Mouse (Mus musculus): ENCODE results near the gene Gpx3. TPM values are rescaled to one million over a fixed set of nuclear protein-coding genes. Genes with fewer than 3 reads are reported as not detected.
"Not testable (repeated sequence)": the region's sequence is repeated elsewhere in the genome, so short reads cannot be mapped to it uniquely, and the experiment has no call there.

Gpx3 gene
- polyA plus RNA-seq, 1 experiment from 2014 or later: 26.5 TPM

DNA sequence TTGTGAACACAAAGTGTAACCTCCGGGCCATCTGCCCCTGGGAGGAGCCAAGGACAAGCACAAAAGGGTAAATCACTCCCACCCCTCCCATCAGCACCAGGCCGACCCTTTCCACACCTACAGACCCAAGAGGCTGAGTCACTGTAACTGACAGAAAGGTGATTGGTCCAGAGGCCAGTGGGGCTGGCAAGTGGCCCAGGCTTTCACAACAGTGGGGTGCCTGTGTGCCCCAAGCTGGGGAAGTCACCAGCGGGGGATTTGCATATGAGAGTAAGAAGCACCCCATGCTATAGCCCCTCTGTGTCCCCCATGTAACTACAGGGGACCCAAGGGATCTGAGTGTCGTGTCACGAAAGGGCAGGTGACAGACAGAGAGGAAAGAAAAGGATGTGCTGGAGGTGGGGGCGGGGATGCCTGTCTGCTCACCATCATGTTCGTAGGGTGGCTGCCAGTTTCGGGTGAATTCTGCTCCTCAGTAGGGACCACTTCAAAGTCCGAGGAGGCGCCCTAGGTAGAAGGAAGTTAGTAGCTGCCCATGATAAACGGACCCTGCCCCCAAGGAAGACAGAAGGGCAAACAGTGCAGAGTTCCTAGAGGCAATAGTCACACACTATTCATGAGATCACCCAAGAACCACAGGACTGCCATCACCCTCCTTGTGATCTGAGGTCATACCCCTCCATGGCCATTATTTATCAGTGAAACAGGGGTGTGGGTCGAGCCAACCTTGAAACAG, 34.0 kb downstream of the Gpx3 start:
- Histone ChIP-seq H3K4me3 (no peak overlapping the region), H3K27me3 (replicated peaks) (no peaks in the 10 kb centered on the region), H3K36me3 (replicated peaks) (no peaks in the 10 kb centered on the region; the same call in 1 of the 2 replicates), H3K9me3 (no peaks in the 10 kb centered on the region), H3K9ac (no peak overlapping the region), H3K4me1 (peaks cover 4% of the 10 kb centered on the region; the same call in 1 of the 2 replicates), H3K4me2 (no peak overlapping the region), H3K27ac (no peak overlapping the region)
- WGBS: 41% methylated on average over 12 of the region's 12 CpGs
- no peak for ATAC-seq (replicated peaks)

DNA sequence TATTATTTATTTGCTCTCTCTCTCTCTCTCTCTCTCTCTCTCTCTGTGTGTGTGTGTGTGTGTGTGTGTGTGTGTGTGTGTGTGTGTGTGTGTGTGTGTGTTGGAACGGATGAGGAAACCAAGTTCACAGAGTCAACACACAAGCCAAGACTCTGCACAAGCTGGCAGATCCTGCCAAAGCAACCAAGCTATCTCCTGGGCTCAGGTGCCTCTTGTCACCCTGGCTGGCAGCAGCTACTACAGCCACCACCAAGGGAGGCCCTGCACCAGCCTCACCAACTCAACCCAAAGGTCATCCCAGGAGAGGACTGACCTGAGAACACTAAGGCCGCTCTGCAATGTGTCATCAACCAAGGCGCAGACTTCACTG, 34.5 kb downstream of the Gpx3 start:
- Histone ChIP-seq H3K4me2 (no peak overlapping the region), H3K27me3 (replicated peaks) (no peaks in the 10 kb centered on the region), H3K9me3 (no peaks in the 10 kb centered on the region), H3K27ac (no peak overlapping the region), H3K9ac (no peak overlapping the region), H3K36me3 (replicated peaks) (no peaks in the 10 kb centered on the region; the same call in 1 of the 2 replicates), H3K4me3 (no peak overlapping the region), H3K4me1 (peaks cover 4% of the 10 kb centered on the region; the same call in 1 of the 2 replicates)
- no peak for ATAC-seq (replicated peaks)
- WGBS: 93% methylated on average over 3 of the region's 3 CpGs

DNA sequence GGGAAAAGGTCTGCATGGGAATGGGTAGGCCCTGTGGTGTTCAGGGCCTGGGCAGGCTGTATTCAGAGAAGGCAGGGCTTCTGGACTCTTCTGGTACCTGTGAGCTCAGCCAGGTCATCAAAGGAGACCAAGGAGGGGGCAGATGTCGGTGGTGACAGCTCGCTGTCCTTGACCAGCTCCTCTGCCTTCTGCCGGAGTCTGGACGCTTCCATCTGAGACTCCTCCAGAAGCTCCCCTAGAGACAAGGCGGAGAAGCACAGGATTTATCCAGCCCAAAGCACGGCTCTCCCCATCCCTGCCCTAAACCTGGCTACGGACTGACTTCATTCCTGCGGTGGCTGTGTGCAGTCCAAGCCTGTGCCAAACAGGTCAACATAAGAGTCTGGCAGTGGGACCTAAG, 37.2 kb downstream of the Gpx3 start:
- Histone ChIP-seq H3K36me3 (replicated peaks) (no peaks in the 10 kb centered on the region), H3K9me3 (no peaks in the 10 kb centered on the region), H3K4me3 (no peak overlapping the region), H3K27me3 (replicated peaks) (no peaks in the 10 kb centered on the region), H3K27ac (no peak overlapping the region), H3K4me2 (no peak overlapping the region), H3K4me1 (peaks cover 4% of the 10 kb centered on the region; the same call in 1 of the 2 replicates), H3K9ac (no peak overlapping the region)
- ATAC-seq (replicated peaks): no peak
- WGBS: 80% methylated on average over 8 of the region's 8 CpGs

DNA sequence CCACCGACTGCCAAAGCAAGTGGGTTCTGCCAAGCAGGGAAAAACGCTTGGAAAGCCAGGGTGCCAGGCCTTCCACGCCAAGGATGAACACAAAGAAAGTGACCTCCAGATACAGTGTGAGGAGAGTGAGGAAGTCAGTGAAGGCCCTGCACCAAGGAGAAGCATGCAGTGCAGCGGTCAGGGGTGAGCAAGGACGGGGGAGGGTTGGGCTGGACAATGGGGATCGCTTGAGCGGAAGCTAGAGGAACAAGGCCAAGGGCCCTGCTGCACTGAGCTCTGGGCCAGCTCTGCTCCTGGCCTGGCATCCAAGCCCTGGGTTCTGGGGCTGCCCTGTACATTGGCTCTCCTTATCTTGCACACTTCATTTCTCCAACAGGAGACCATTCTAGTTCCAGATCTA, 37.8 kb downstream of the Gpx3 start:
- Histone ChIP-seq H3K4me3 (no peak overlapping the region), H3K36me3 (replicated peaks) (no peaks in the 10 kb centered on the region), H3K9ac (no peak overlapping the region), H3K4me2 (no peak overlapping the region), H3K27ac (no peak overlapping the region), H3K4me1 (peaks cover 4% of the 10 kb centered on the region; the same call in 1 of the 2 replicates), H3K9me3 (no peaks in the 10 kb centered on the region), H3K27me3 (replicated peaks) (no peaks in the 10 kb centered on the region)
- 75% methylated on average over 7 of the region's 7 CpGs for WGBS
- ATAC-seq (replicated peaks): no peak

DNA sequence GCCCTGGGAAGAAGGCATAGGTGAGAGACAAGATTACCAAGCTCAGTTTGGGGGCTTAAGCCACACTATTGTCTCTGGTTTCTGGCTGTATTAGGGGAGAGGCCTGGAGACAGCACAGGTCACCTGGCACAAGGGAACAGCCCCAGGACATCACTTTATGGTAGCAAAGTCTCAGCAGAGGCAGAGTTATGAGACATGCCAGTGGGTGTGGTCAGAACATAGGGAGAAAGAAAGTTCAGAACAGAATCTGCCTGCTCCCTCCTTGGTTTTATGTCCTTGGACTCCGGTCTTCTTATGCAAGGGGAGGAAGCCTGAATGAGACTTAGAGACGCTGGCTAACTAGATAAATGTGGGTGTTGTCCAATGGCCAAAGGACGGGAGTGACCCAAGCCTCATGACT, 42.4 kb downstream of the Gpx3 start:
- WGBS: 91% methylated on average over 3 of the region's 3 CpGs
- H3K4me2 ChIP-seq: no peak overlapping the region

DNA sequence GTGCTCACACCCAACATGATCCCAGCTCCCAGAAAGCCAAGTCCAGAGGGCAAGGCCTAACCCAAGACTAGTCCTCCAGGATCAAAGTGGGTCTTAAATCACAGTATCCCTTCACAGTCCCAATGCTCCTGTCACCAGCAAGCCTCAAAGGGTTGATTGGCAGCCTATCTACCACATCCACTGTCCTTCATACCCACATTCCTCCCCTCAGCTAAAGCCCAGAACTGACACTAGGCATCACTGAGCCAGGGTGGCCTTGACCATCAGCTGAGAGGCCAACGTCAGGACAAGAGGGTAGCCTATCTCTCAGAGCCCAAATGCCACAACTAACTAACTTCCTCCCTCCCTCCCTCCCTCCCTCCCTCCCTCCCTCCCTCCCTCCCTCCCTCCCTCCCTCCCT, 47.5 kb downstream of the Gpx3 start:
- peaks cover 9% of the 10 kb centered on the region for H3K4me1 ChIP-seq
- H3K36me3 ChIP-seq (replicated peaks): no peaks in the 10 kb centered on the region
- no peak overlapping the region for H3K27ac ChIP-seq
- no peak for ATAC-seq (replicated peaks)
- H3K4me3 ChIP-seq: no peak overlapping the region
- no peaks in the 10 kb centered on the region for H3K27me3 ChIP-seq (replicated peaks)
- no peak overlapping the region for H3K4me2 ChIP-seq
- no peaks in the 10 kb centered on the region for H3K9me3 ChIP-seq
- WGBS: 87% methylated on average over 1 of the region's 1 CpGs
- H3K9ac ChIP-seq: no peak overlapping the region

More for the DNA sequence above, 42.4 kb downstream of the Gpx3 start:
- no peaks in the 10 kb centered on the region for H3K36me3 ChIP-seq (replicated peaks)
- no peak for ATAC-seq (replicated peaks)
- no peak overlapping the region for H3K9ac ChIP-seq
- H3K9me3 ChIP-seq: no peaks in the 10 kb centered on the region
- no peaks in the 10 kb centered on the region for H3K27me3 ChIP-seq (replicated peaks)
- no peak overlapping the region for H3K27ac ChIP-seq
- H3K4me1 ChIP-seq: no peaks in the 10 kb centered on the region
- H3K4me3 ChIP-seq: no peak overlapping the region

DNA sequence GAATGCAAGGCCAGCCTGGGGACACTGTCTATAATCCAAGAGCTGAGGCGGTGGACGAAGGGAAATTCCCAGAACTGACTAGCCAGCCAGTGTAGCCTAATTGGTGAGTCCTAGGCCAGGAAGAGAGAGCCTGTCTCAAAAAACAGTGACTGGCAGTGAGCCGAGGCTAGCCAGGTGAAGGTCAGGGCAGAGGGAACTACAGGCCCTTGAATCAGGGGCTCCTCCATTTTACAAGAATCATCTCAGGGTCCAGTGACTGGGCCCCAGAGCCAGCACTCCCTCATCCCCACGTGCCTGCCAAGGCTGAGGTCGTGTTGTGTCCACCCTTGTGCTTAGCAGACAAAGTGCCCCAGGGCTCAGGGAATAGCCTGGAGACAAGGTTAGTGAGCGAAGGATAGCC, 48.4 kb downstream of the Gpx3 start:
- Histone ChIP-seq H3K9me3 (no peaks in the 10 kb centered on the region), H3K9ac (no peak overlapping the region), H3K27me3 (replicated peaks) (no peaks in the 10 kb centered on the region), H3K36me3 (replicated peaks) (no peaks in the 10 kb centered on the region), H3K4me3 (no peak overlapping the region), H3K27ac (no peak overlapping the region), H3K4me2 (no peak overlapping the region), H3K4me1 (peaks cover 14% of the 10 kb centered on the region)
- no peak for ATAC-seq (replicated peaks)
- 81% methylated on average over 6 of the region's 6 CpGs for WGBS

DNA sequence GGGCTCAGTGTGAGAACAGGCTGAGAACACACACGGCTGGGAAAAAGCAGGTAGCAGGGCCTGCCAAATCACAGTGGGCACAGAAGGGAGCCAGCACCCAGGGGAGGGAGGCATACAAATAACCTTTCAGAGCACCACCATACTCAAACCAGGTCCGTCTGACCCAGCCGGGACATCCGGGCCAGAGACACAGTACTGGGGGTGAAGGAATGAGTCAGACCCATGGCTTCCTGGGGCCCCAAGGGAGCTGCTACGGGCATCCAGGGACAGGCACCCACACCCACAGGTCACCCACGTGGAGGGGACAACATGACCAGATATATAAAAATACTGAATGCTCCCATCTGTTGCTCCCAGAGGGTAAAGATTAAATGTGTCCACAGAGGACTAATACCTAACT, 50.4 kb downstream of the Gpx3 start:
- Histone ChIP-seq H3K27ac (no peak overlapping the region), H3K4me1 (peaks cover 14% of the 10 kb centered on the region), H3K9me3 (no peaks in the 10 kb centered on the region), H3K4me3 (no peak overlapping the region), H3K36me3 (replicated peaks) (no peaks in the 10 kb centered on the region), H3K27me3 (replicated peaks) (no peaks in the 10 kb centered on the region), H3K4me2 (no peak overlapping the region), H3K9ac (no peak overlapping the region)
- no peak for ATAC-seq (replicated peaks)
- 78% methylated on average over 6 of the region's 6 CpGs for WGBS

DNA sequence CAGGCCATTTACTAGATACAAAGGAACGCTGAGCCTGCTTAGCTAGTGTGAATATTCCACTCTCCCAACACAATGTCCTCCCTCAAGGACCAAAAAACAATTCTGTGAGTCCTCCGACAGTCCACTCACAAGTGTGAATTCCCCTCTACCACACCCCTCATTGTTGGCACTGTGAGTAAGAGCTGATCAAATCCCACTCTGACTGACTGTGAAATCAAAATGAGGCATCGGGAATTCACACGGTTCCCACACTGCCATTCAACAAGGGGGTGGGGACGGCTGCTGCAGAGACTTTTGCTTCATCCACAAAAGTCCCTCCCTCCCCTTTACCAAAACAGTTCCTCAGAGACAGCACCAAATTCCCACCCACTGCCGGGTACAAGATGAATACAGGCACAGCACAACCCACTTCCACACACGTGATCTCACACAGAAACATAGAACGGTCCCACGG, 51.8 kb downstream of the Gpx3 start:
- Histone ChIP-seq H3K4me1 (peaks cover 14% of the 10 kb centered on the region), H3K4me2 (peak overlapping the region; percentile 10), H3K9ac (no peak overlapping the region), H3K27me3 (replicated peaks) (no peaks in the 10 kb centered on the region), H3K4me3 (no peak overlapping the region), H3K9me3 (no peaks in the 10 kb centered on the region), H3K36me3 (replicated peaks) (no peaks in the 10 kb centered on the region), H3K27ac (no peak overlapping the region)
- ATAC-seq (replicated peaks): no peak
- WGBS: 26% methylated on average over 9 of the region's 9 CpGs

DNA sequence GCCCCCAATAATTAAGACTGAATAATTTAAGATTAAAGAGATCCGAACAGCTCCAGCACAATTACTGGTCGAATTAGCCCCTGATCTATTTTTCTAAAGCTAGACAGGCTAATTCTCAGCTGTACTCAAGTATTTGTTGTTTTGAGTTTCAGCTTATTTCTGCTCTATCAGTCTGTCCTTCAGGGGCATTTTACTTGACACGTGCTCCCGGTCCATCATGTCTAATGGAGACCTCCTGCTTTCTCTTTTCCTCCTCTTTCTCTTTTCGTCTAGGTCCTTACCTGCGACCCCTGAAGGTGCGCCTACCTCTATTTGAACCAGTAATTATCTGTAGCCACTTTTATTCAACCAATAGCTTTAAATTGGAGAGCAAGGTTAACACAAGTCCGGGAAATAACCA, 52.5 kb downstream of the Gpx3 start:
- Histone ChIP-seq H3K36me3 (replicated peaks) (no peaks in the 10 kb centered on the region), H3K9ac (no peak overlapping the region), H3K27ac (no peak overlapping the region), H3K4me3 (no peak overlapping the region), H3K27me3 (replicated peaks) (no peaks in the 10 kb centered on the region), H3K4me2 (no peak overlapping the region), H3K9me3 (no peaks in the 10 kb centered on the region), H3K4me1 (peaks cover 14% of the 10 kb centered on the region)
- WGBS: 87% methylated on average over 8 of the region's 8 CpGs
- ATAC-seq (replicated peaks): no peak

DNA sequence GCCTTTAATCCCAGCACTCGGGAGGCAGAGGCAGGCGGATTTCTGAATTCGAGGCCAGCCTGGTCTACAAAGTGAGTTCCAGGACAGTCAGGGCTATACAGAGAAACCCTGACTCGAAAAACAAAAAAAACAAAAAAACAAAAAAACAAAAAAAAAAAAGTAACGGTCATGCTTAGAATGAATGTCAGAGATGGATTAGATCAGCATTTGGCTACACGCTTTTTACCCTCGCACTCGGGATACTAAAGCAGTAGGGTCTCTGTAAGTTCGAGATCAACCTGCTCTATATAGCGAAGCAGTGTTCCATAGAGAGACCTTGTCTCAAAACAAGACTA, 53.1 kb downstream of the Gpx3 start:
- H3K4me1 ChIP-seq: peaks cover 14% of the 10 kb centered on the region
- not testable (repeated sequence) for H3K27me3 ChIP-seq (replicated peaks); H3K9me3 ChIP-seq; H3K36me3 ChIP-seq (replicated peaks); ATAC-seq (replicated peaks)
- peak overlapping the region; percentile 86; the same call in 1 of the 2 replicates for H3K9ac ChIP-seq
- 40% methylated on average over 10 of the region's 10 CpGs for WGBS
- H3K27ac ChIP-seq: peak overlapping the region; percentile 91
- peak overlapping the region; percentile 64 for H3K4me2 ChIP-seq
- peak overlapping the region; percentile 94 for H3K4me3 ChIP-seq

DNA sequence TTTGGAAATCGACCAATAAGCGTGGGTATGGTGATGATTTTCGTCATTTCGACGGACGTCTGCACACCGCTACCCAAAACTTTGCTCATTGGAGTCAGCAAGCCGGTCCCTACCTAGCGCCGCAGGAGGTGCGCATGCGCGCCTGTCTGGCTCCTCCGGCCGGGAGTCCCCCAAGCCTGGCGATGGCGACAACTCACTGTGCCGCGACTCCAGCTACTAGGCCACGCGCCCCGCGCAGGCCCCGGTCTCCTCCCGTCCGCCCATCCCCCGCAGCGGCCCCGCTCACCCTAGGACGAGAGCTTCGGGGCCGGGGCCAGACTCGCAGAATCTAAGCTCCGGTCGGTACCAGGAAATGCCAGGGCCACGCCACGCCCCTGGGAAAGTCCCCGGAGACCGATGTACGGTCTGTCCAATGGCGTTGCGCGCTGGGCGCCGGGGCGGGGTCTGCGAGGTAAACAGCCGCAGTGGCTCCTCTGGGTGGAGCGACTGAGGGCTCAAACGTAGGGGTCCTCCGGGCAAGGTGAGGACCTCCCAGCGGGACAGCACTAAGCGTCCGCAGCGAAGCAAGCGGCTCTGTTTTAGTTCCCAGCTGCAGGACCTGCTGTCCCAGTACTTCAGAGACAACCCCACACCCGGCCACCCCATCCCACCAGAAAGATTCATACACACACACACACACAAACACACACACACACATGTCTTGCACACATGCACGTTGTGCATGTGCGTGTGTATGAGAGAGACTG, 53.7 kb downstream of the Gpx3 start:
- Histone ChIP-seq H3K9ac (peak overlapping the region; percentile 86), H3K4me3 (peak overlapping the region; percentile 94), H3K9me3 (no peaks in the 10 kb centered on the region), H3K4me1 (peaks cover 14% of the 10 kb centered on the region), H3K4me2 (peak overlapping the region; percentile 64), H3K27me3 (replicated peaks) (no peaks in the 10 kb centered on the region), H3K36me3 (replicated peaks) (no peaks in the 10 kb centered on the region), H3K27ac (peak overlapping the region; percentile 91)
- under 1% methylated on average over 59 of the region's 59 CpGs for WGBS
- ATAC-seq (replicated peaks): peak; percentile 100

DNA sequence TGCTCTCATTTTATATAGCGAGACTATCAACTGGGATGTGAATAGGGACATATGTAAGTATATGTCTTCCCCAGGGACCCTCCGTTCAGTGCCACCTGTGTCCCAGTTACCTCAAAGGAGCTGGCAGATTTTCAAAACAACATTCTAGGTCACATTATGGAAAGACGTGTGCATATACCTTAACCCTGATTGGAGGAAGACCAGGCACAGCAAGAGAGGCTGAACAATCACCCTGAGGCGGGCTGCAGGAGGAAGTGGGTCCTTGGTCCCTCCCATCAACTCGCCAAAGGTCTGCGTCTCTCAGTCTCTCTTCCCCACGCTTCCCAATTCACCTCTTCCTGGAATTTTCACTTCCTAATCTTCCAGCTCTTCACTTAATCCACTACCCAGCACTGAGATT, 54.7 kb downstream of the Gpx3 start:
- Histone ChIP-seq H3K36me3 (replicated peaks) (no peaks in the 10 kb centered on the region), H3K4me2 (no peak overlapping the region), H3K27me3 (replicated peaks) (no peaks in the 10 kb centered on the region), H3K27ac (no peak overlapping the region), H3K4me3 (no peak overlapping the region), H3K4me1 (peaks cover 14% of the 10 kb centered on the region), H3K9ac (no peak overlapping the region), H3K9me3 (no peaks in the 10 kb centered on the region)
- ATAC-seq (replicated peaks): no peak
- WGBS: 70% methylated on average over 7 of the region's 7 CpGs

Measured in midbrain, embryonic 15.5 days (tissue).